Mouse (Mus musculus) kidney, adult 2 months (tissue): ENCODE measurements at regions not wholly inside any gene's neighbourhood (a gene's known extent, or its start where the extent isn't known, plus 50 kb on each side); places are given as distances from the start of the nearest gene placed in this dataset.

Experiments used
- DNase-seq: peaks from one replicate; pipeline ENCODE4 v3.0.0; 2021
- H3K27ac ChIP-seq: fragments of 200-500 bp; 2 replicates; pipeline ENCODE4 v1.5.1; 2012; ENCODE audit warnings: low read depth, low read length, control low read depth, inconsistent platforms; ENCODE audit not compliant: insufficient read depth
- H3K27me3 ChIP-seq: fragments of 200-500 bp; replicated peaks from 2 replicates; pipeline ENCODE4 v1.6.1; 2012; ENCODE audit warnings: mild to moderate bottlenecking, moderate library complexity, low read length, inconsistent platforms; ENCODE audit not compliant: control insufficient read depth, insufficient read depth
- H3K36me3 ChIP-seq: fragments of 200-500 bp; 2 replicates; pipeline ENCODE4 v1.6.1; 2012; ENCODE audit warnings: mild to moderate bottlenecking, moderate library complexity, low read length, inconsistent platforms; ENCODE audit not compliant: control insufficient read depth, insufficient read depth
- H3K4me1 ChIP-seq: fragments of 200-500 bp; 2 replicates; pipeline ENCODE4 v1.6.1; 2011; ENCODE audit warnings: low read length; ENCODE audit not compliant: control insufficient read depth, insufficient read depth
- H3K4me3 ChIP-seq: fragments of 200-500 bp; 2 replicates; pipeline ENCODE4 v1.5.1; 2011; ENCODE audit warnings: mild to moderate bottlenecking, low read depth, low read length, control low read depth; ENCODE audit not compliant: insufficient read depth
- CTCF ChIP-seq: fragments of 200-500 bp; conservative IDR thresholded peaks from 2 replicates; pipeline ENCODE4 v1.5.1; 2011; ENCODE audit warnings: low read depth, mild to moderate bottlenecking, control low read depth, low read length, moderate library complexity, mixed read lengths; ENCODE audit not compliant: insufficient read depth, insufficient read length
- POLR2A ChIP-seq: fragments of 200-500 bp; IDR thresholded peaks from one replicate; pipeline ENCODE4 v1.6.1; 2011; ENCODE audit warnings: low read depth, low read length, control low read depth
- WGBS: fragments of 180-500 bp; shearing (Covaris S2); methylation state at CpG from one replicate; pipeline ENCODE4 v1.1.7; 2018; 5-methylcytosine and 5-hydroxymethylcytosine counted together

GRCm38 (mm10) chr12:38928786-38929351 is 149.7 kb downstream of the Etv1 start:
- H3K36me3 ChIP-seq: no peaks in the 10 kb centered on the region
- no peak overlapping the region for H3K27ac ChIP-seq
- TF ChIP-seq POLR2A: no peak
- H3K4me1 ChIP-seq: no peaks in the 10 kb centered on the region
- H3K4me3 ChIP-seq: no peak overlapping the region
- no peaks in the 10 kb centered on the region for H3K27me3 ChIP-seq
- DNase-seq: peak; percentile 23
- WGBS: 21% methylated on average over 11 of the region's 11 CpGs

- WGBS: 93% methylated on average over 1 of the region's 1 CpGs
- TF ChIP-seq POLR2A: no peak
- TF ChIP-seq CTCF: no peak
- DNase-seq: no peak
- Histone ChIP-seq H3K4me1 (no peaks in the 10 kb centered on the region), H3K36me3 (no peaks in the 10 kb centered on the region), H3K27me3 (no peaks in the 10 kb centered on the region), H3K4me3 (no peak overlapping the region), H3K27ac (no peak overlapping the region)
Measured at GRCm38 (mm10) chr12:38929644-38930043, 150.5 kb downstream of the Etv1 start.

- TF ChIP-seq CTCF: no peak
- no peak for TF ChIP-seq POLR2A
- no peaks in the 10 kb centered on the region for H3K36me3 ChIP-seq
- DNase-seq: peak; percentile 10
- H3K27ac ChIP-seq: no peak overlapping the region
- no peaks in the 10 kb centered on the region for H3K27me3 ChIP-seq
- no peaks in the 10 kb centered on the region for H3K4me1 ChIP-seq
- H3K4me3 ChIP-seq: no peak overlapping the region
- 77% methylated on average over 2 of the region's 2 CpGs for WGBS
Measured at GRCm38 (mm10) chr12:38931769-38932168, 152.6 kb downstream of the Etv1 start.

GRCm38 (mm10) chr12:38959605-38960004 is 180.4 kb downstream of the Etv1 start:
- Histone ChIP-seq H3K36me3 (no peaks in the 10 kb centered on the region), H3K27ac (no peak overlapping the region), H3K4me1 (no peaks in the 10 kb centered on the region), H3K27me3 (no peaks in the 10 kb centered on the region), H3K4me3 (no peak overlapping the region)
- TF ChIP-seq POLR2A (no peak), CTCF (no peak)
- 67% methylated on average over 1 of the region's 1 CpGs for WGBS
- no peak for DNase-seq

- Histone ChIP-seq H3K4me1 (no peaks in the 10 kb centered on the region), H3K36me3 (no peaks in the 10 kb centered on the region), H3K4me3 (no peak overlapping the region), H3K27ac (no peak overlapping the region), H3K27me3 (no peaks in the 10 kb centered on the region)
- DNase-seq: no peak
- TF ChIP-seq CTCF (no peak), POLR2A (no peak)
Measured at GRCm38 (mm10) chr12:38962302-38962701, 183.1 kb downstream of the Etv1 start.

GRCm38 (mm10) chr12:38970347-38970746 is 191.2 kb downstream of the Etv1 start:
- no peak for TF ChIP-seq CTCF
- Histone ChIP-seq H3K27ac (no peak overlapping the region), H3K4me3 (no peak overlapping the region), H3K36me3 (no peaks in the 10 kb centered on the region), H3K4me1 (no peaks in the 10 kb centered on the region), H3K27me3 (no peaks in the 10 kb centered on the region)
- 60% methylated on average over 2 of the region's 2 CpGs for WGBS
- no peak for DNase-seq

- no peaks in the 10 kb centered on the region for H3K4me1 ChIP-seq
- no peaks in the 10 kb centered on the region for H3K27me3 ChIP-seq
- no peaks in the 10 kb centered on the region for H3K36me3 ChIP-seq
- H3K27ac ChIP-seq: no peak overlapping the region
- WGBS: 68% methylated on average over 3 of the region's 3 CpGs
- H3K4me3 ChIP-seq: no peak overlapping the region
- no peak for TF ChIP-seq POLR2A
- TF ChIP-seq CTCF: no peak
- DNase-seq: no peak
Measured at GRCm38 (mm10) chr12:38972205-38972604, 193.0 kb downstream of the Etv1 start.

- H3K36me3 ChIP-seq: no peaks in the 10 kb centered on the region
- H3K27ac ChIP-seq: no peak overlapping the region
- no peaks in the 10 kb centered on the region for H3K27me3 ChIP-seq
- 87% methylated on average over 4 of the region's 4 CpGs for WGBS
- no peaks in the 10 kb centered on the region for H3K4me1 ChIP-seq
- TF ChIP-seq CTCF (no peak), POLR2A (no peak)
- DNase-seq: no peak
- H3K4me3 ChIP-seq: no peak overlapping the region
Measured at GRCm38 (mm10) chr12:38975508-38975907, 196.3 kb downstream of the Etv1 start.
